Mouse (Mus musculus) limb, embryonic 10.5 days (tissue): ENCODE data around the gene Asna1. TPM values are rescaled to one million over a fixed set of nuclear protein-coding genes. Genes with fewer than 3 reads are reported as not detected.

Experiments used
- DNase-seq: peaks from one replicate; pipeline ENCODE4 v3.0.0-alpha.2; 2017; ENCODE audit warnings: low spot score
- H3K27ac ChIP-seq: fragments of 300-500 bp; sonication (generic); 2 replicates; pipeline ENCODE4 v1.5.1; 2016; ENCODE audit warnings: mild to moderate bottlenecking
- H3K27me3 ChIP-seq: fragments of 300-500 bp; sonication (generic); 2 replicates; pipeline ENCODE4 v1.6.1; 2016; ENCODE audit warnings: low read depth, mild to moderate bottlenecking; ENCODE audit not compliant: poor library complexity, severe bottlenecking
- H3K36me3 ChIP-seq: fragments of 300-500 bp; sonication (generic); 2 replicates; pipeline ENCODE4 v1.6.1; 2016; ENCODE audit warnings: mild to moderate bottlenecking, moderate library complexity
- H3K4me1 ChIP-seq: fragments of 300-500 bp; sonication (generic); 2 replicates; pipeline ENCODE4 v1.6.1; 2016
- H3K4me3 ChIP-seq: fragments of 300-500 bp; sonication (generic); 2 replicates; pipeline ENCODE4 v1.5.1; 2016; ENCODE audit warnings: mild to moderate bottlenecking, moderate library complexity
- H3K9me3 ChIP-seq: fragments of 300-500 bp; sonication (generic); replicated peaks from 2 replicates; pipeline ENCODE4 v1.6.1; 2016; ENCODE audit warnings: mild to moderate bottlenecking
- WGBS: fragments of 180-500 bp; shearing (Covaris S2); methylation state at CpG from one replicate; pipeline ENCODE4 v1.1.7; 2016; 5-methylcytosine and 5-hydroxymethylcytosine counted together
- polyA plus RNA-seq: library from polyadenylated mRNA; unstranded; fragments of >200 nt; fragmentation: Nextera tagmentation; extraction: Ambion mirVana; gene quantifications from 2 replicates; pipeline ENCODE4 v1.2.1, GENCODE M21; 2016

Gene Asna1
- polyA plus RNA-seq, 1 experiment from 2014 or later, result 161 TPM

DNA sequence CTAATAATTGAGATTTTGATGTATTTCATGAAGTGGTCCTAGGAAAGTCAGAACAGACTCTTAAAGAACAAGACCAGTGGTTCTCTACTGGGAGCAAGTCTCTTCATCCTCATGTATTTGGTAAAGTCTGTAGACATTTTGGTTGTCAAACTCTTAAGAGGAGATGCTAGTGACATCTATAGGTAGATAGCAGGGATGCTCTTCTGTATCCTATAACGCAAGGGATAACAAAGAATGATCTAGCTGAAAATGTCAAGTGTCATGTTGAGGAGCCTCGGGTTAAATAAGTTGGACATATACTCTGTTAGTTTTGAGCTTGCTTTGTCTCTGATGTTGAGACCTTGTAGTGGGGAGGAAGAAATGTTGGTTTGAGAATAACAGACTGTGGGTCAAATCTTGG is 2.8 kb upstream of the Asna1 start:
- Histone ChIP-seq H3K4me3 (peak overlapping the region; percentile 89), H3K9me3 (no peaks in the 10 kb centered on the region), H3K36me3 (peaks cover 56% of the 10 kb centered on the region), H3K27me3 (no peaks in the 10 kb centered on the region), H3K4me1 (peaks cover 39% of the 10 kb centered on the region), H3K27ac (peak overlapping the region; percentile 96; the same call in 1 of the 2 replicates)
- no peak for DNase-seq
- WGBS, result 43% methylated on average over 2 of the region's 2 CpGs

DNA sequence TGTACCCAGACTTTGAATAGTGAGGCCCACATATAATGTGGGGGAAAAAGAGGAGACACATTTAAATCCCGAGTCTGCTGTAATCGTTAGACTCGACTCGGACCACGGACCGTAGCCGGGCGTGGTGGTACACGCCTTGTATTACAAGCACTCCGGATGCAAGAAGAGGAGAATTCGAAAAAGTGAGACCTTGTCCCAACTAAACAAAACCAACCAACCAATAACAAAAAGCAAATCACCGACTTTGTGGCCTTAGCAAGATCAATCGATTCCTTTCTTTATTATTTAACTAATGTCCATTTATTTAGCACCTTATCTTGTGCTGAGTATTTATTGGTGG is 2.4 kb upstream of the Asna1 start:
- DNase-seq, result no peak
- 2% methylated on average over 13 of the region's 13 CpGs for WGBS
- H3K27me3 ChIP-seq, result no peaks in the 10 kb centered on the region
- peaks cover 56% of the 10 kb centered on the region for H3K36me3 ChIP-seq
- H3K4me3 ChIP-seq, result peak overlapping the region; percentile 89
- peak overlapping the region; percentile 96 for H3K27ac ChIP-seq
- H3K4me1 ChIP-seq, result peaks cover 39% of the 10 kb centered on the region
- no peaks in the 10 kb centered on the region for H3K9me3 ChIP-seq

DNA sequence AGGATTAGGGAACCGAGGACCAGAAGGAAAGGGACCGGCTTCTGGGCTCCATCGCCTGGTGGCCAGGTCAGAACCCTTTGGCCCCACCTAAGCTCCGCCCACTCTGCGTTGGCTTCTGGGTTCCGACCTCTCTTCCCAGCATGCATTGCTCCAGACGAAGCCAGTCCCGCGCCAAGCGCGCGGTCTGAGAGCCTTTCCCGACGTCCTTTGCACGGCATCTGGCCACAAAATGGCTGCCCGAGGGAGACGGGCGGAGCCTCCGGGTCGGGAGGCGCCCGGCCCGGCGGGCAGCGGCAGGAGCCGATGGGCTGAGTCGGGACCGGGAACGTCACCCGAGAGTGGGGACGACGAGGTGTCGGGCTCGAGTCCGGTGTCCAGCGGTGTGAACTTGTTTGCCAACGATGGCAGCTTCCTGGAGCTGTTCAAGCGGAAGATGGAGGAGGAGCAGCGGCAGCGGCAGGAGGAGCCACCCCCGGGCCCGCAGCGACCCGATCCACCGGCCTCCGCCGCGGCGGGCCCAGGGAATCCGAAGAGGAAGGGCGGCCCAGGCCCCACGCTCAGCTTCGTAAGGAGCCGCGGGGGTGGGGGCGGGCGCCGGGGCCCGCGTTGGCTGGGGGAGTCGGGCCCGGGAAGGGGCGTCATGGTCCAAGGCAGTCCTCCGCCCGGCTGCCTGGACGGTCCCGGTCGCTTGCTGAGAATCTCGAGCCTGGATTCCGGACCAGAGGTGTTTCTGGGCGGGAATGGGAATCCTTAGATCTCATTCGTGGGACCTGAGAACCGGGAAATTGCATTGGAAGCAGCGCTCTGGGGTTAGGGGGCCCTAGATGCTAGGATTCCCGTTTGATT is 1.8 kb upstream of the Asna1 start, which contains the start of gene Trir:
Trir (plus strand) TSS at position 154 of the 846 bp plus-strand sequence.
- Histone ChIP-seq H3K36me3 (peaks cover 56% of the 10 kb centered on the region), H3K27me3 (no peaks in the 10 kb centered on the region), H3K9me3 (no peaks in the 10 kb centered on the region), H3K4me1 (peaks cover 39% of the 10 kb centered on the region), H3K4me3 (peak within 1 kb of the TSS; percentile 89), H3K27ac (peak within 1 kb of the TSS; percentile 96)
- DNase-seq, result peak; percentile 94
- WGBS, result under 1% methylated on average over 69 of the region's 75 CpGs

DNA sequence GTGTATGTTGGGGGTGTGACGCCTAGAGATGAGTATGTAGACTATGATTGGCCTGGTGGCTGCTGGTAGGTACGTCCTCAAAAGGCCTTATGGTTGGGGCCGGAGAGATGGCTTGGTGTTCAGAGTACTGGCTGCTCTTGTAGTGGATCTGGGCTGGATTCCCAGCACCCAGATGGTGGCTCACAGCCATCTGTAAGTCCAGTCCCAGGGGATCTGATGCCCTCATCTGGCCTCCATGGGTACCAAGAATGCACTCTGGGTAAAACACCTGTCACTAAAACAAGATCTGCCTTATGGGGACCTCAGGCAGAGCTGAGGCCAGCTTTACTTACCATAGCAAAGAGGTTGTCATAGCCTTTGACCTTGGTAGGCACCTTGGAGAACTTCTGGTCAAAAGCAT is 1.2 kb downstream of the Asna1 start:
- H3K27me3 ChIP-seq, result no peaks in the 10 kb centered on the region
- H3K4me1 ChIP-seq, result peaks cover 32% of the 10 kb centered on the region
- H3K36me3 ChIP-seq, result peaks cover 57% of the 10 kb centered on the region
- DNase-seq, result no peak
- no peak overlapping the region for H3K27ac ChIP-seq
- peak overlapping the region; percentile 89 for H3K4me3 ChIP-seq
- H3K9me3 ChIP-seq, result no peaks in the 10 kb centered on the region
- WGBS, result 94% methylated on average over 3 of the region's 3 CpGs

DNA sequence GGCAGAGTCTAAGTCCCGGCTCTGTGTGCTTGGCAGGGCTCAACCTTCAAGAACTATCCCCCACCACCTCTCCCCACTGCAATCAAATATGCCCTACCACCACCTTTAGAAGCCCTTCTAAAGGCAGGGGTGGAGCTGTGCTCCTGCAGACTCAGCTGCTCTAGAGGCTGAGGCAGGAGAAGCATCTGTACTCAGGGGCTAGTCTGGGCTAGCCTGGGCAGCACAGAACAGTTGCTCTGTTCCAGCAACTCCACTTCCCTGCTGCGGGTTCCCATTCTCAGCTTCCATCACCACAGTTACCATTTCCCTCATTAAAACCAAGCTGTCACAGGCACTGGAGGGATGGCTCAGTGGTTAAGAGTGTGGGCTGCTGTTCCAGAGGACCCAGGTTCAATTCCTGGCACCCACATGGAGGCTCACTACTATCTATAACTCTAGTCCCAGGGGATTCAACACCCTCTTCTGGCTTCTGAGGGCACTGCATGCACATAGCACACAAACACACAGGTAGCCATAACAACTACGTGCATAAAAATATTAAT is 3.5 kb downstream of the Asna1 start:
- H3K9me3 ChIP-seq, result no peaks in the 10 kb centered on the region
- peaks cover 73% of the 10 kb centered on the region for H3K36me3 ChIP-seq
- H3K27ac ChIP-seq, result no peak overlapping the region
- no peak for DNase-seq
- H3K4me1 ChIP-seq, result peaks cover 21% of the 10 kb centered on the region
- H3K27me3 ChIP-seq, result no peaks in the 10 kb centered on the region
- 93% methylated on average over 3 of the region's 3 CpGs for WGBS
- no peak overlapping the region for H3K4me3 ChIP-seq

DNA sequence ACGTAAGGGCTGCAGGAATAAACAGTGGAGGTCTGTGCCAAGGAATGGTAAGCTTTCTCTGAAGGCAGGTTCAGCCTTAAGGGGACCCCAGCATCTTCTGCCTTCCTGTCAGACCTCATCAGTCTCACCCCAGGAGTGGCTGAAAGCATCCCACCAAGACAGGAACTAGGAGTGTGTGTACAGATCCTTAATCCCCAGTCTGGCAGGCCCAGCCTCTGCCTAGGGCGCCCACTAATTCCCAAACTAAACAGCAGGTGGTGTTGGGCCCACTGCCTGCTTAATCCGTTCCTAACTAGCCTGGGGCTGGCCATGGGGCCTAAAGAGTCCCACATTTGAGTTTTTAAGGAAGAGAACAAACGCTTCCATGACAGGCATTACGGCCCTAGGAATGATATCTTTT is 7.9 kb downstream of the Asna1 start:
- 51% methylated on average over 5 of the region's 5 CpGs for WGBS

DNA sequence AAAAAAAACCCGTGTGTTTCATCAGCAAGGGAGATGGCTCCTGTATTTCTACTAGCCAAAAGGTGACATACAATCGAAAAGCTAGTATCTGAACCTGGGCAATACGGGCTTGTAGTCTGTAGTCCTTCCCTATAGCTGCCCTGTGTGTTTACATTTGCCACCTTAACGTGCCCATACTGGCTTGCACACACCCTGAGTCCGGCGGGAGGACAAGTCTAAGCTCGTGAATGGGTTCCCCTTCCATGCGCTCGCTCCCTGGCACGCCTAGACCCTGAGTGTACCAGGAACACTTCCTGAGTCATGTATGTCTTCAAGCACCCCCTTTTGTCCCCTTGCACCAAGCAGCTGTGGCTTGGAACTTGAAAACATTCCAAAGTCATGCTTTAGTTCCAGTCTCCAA is 8.4 kb downstream of the Asna1 start:
- H3K4me3 ChIP-seq, result no peak overlapping the region
- H3K9me3 ChIP-seq, result no peaks in the 10 kb centered on the region
- peaks cover 48% of the 10 kb centered on the region for H3K36me3 ChIP-seq
- peaks cover 43% of the 10 kb centered on the region for H3K27me3 ChIP-seq
- no peak for DNase-seq
- H3K27ac ChIP-seq, result no peak overlapping the region
- WGBS, result 74% methylated on average over 10 of the region's 10 CpGs
- H3K4me1 ChIP-seq, result peaks cover 9% of the 10 kb centered on the region

More for the DNA sequence above, 7.9 kb downstream of the Asna1 start:
- H3K4me3 ChIP-seq, result no peak overlapping the region
- peaks cover 9% of the 10 kb centered on the region for H3K4me1 ChIP-seq
- peaks cover 38% of the 10 kb centered on the region for H3K27me3 ChIP-seq
- no peaks in the 10 kb centered on the region for H3K9me3 ChIP-seq
- peaks cover 53% of the 10 kb centered on the region for H3K36me3 ChIP-seq
- DNase-seq, result no peak
- H3K27ac ChIP-seq, result no peak overlapping the region

DNA sequence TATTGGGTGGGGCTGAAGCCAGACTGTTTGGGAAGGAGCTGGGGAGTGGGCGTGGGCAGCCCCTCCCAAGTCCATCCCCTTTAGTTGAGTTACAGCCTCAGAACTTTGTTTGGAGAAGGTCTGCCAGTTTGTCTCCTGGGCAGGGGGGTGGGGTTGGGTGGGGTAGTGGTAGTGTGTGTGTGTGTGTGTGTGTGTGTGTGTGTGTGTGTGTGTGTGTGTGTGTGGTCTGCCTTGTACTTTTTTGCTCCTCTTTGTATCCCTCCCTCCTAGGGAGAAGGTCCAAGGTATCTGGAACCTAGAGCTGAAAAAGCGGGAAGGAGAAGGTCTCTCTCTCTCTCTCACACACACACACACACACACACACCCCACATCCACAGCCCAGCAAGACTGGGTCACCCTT is 10.7 kb downstream of the Asna1 start, which contains the start of gene Best2:
Best2 (minus strand) TSS at position 101 of the 400 bp plus-strand sequence.
- H3K27me3 ChIP-seq, result peaks cover 60% of the 10 kb centered on the region
- H3K36me3 ChIP-seq, result peaks cover 25% of the 10 kb centered on the region
- peak within 1 kb of the TSS; percentile 41 for H3K4me3 ChIP-seq
- 38% methylated on average over 2 of the region's 2 CpGs for WGBS
- DNase-seq, result no peak
- H3K4me1 ChIP-seq, result peaks cover 15% of the 10 kb centered on the region
- H3K9me3 ChIP-seq, result no peaks in the 10 kb centered on the region
- 0 out of 2 replicates have a peak within 1 kb of the TSS, but pooled peaks have one; percentile 12 for H3K27ac ChIP-seq

DNA sequence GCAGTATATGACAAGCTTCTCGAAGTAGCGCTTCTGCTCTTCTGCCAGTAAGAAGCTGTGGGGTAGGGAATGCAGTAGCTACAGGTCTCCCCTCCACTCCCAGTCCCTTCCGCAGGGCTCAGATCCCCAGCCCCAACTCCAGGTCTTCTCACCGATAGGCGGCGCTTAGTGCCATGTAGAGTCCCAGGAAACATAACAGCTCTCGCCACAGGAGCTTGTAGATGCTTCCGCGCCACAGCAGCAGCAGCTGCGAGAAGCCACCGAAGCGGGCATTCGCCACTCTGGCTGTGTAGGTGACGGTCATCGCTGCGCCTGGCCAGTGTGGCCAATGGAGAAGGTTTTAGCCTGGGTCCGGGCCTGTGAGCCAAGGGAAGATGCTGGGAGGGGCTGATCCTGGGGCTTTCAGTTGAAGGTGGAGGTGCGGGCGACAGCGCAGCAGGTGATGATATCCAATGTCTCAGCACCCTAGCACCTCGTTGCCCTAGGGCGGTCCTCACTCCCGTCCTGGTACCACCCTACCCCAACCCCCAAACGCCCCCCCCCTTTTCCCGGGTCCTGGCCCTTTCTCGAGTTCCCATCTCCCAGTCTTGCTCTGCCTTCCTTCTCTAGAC is 11.7 kb downstream of the Asna1 start:
- H3K4me1 ChIP-seq, result peaks cover 15% of the 10 kb centered on the region
- peak overlapping the region; percentile 41 for H3K4me3 ChIP-seq
- WGBS, result 7% methylated on average over 25 of the region's 26 CpGs
- 0 out of 2 replicates have a peak overlapping the region, but pooled peaks have one; percentile 12 for H3K27ac ChIP-seq
- peak; percentile 77 for DNase-seq
- H3K9me3 ChIP-seq, result no peaks in the 10 kb centered on the region
- peaks cover 14% of the 10 kb centered on the region for H3K36me3 ChIP-seq
- H3K27me3 ChIP-seq, result peaks cover 71% of the 10 kb centered on the region

DNA sequence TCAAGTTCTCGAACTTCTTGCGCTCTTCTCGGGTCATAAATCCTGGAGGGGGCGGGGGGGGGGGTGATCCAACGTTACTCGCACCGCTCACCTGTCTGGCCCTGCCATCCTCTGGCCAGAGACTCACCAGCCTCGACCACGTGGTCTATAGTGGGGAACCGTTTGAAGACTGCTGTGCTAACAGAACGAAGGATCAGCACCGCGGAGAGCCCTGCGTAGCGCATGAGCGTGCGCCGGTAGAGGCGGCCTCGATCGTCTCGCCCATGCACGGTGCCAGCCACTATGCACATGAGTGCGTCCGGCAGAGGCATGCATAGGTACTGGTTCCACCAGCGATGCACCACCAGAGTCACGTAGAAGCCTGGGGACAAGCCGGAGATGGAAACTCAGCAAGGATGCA is 13.8 kb downstream of the Asna1 start:
- H3K27ac ChIP-seq, result no peak overlapping the region
- H3K36me3 ChIP-seq, result no peaks in the 10 kb centered on the region
- H3K4me1 ChIP-seq, result peaks cover 19% of the 10 kb centered on the region
- H3K4me3 ChIP-seq, result no peak overlapping the region
- DNase-seq, result no peak
- no peaks in the 10 kb centered on the region for H3K9me3 ChIP-seq
- H3K27me3 ChIP-seq, result peaks cover 89% of the 10 kb centered on the region
- 18% methylated on average over 28 of the region's 28 CpGs for WGBS

DNA sequence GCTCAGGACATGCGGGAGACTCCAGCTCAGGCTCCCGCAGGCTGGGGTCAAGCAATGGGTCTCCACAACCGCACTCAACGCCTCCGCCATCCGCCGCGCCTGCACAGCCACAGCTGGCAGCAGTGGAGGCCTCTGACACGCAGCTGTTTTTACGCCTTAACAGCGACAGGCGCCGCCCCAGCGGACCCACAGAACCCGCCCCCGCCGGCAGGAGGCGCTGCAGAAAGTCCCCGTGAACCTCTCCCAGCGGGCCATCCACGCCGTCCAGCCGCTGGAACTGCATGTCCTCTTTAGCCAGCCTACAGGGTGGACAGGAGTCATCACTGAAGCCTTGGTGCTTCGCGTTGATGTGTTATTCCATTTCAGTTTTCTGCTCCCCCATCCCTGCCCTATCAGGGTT is 17.4 kb downstream of the Asna1 start:
- 13% methylated on average over 25 of the region's 25 CpGs for WGBS
- H3K9me3 ChIP-seq, result no peaks in the 10 kb centered on the region
- DNase-seq, result peak; percentile 52
- no peak overlapping the region for H3K27ac ChIP-seq
- no peak overlapping the region; the same call in 1 of the 2 replicates for H3K4me3 ChIP-seq
- peaks cover 11% of the 10 kb centered on the region for H3K4me1 ChIP-seq
- peaks cover 56% of the 10 kb centered on the region for H3K27me3 ChIP-seq
- no peaks in the 10 kb centered on the region for H3K36me3 ChIP-seq

DNA sequence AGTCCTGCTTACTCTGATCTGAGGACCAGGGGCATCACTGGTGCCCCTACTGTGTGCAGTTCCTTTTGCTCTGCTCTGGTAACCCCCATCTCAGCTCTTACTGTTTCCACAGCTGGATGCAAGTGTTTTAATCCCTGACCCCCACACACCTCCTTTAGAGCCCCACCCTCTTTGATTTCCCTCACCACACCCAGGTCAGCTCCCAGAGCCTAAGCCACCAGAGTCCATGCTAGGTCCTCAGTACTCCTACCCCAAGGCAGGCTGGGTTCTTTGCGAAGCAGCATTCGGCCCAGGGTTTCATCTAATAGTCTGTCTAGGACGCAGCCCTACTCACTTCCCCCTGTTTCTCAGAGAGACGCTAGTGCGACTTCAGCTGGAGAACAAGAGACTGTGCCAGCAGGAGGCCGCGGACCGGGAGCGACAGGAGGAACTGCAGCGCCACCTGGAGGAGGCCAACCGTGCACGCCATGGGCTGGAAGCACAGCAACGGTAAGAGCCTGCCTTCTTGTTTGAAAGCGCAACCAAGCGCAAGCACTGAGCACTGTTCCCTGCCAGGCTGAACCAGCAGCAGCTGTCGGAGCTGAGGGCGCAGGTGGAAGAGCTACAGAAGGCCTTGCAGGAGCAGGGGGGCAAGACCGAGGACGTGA is 27.3 kb downstream of the Asna1 start:
- H3K27ac ChIP-seq, result peak overlapping the region; percentile 47
- H3K27me3 ChIP-seq, result peaks cover 52% of the 10 kb centered on the region
- WGBS, result 6% methylated on average over 19 of the region's 19 CpGs
- H3K36me3 ChIP-seq, result no peaks in the 10 kb centered on the region
- DNase-seq, result peak; percentile 92
- peak overlapping the region; percentile 27 for H3K4me3 ChIP-seq
- H3K4me1 ChIP-seq, result peaks cover 15% of the 10 kb centered on the region
- no peaks in the 10 kb centered on the region for H3K9me3 ChIP-seq
